Mouse (Mus musculus): ENCODE results near the gene Nedd9.

DNA sequence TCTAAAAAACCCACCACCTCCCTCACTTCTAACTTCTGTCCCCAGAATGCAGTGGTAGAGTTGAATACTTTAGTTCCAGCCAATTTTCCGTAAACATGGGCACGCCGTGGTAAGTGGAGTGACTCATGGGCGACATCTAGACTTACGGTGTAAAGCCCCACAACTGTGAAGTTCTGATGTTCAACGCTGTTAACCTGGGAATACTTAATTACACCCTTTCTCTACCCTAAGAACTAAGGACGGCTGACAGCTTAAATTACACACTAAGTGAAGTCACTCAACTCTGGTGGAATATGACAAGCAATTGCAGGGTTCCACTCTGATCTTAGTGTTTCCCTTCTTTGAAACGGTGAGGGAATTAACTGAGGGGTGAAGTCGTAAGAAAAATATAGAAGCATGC lies 122.9 kb downstream of the Nedd9 start:
- TF ChIP-seq POLR2A (IDR thresholded peaks at IDR 0.05; ENCODE audit: insufficient read depth, low read depth, low read length) (no peak), CTCF (IDR thresholded peaks at IDR 0.05; ENCODE audit: insufficient read depth, low read depth, low read length) (no peak)

Measured in olfactory bulb, adult 2 months (tissue).